Mouse (Mus musculus) brain, embryonic 14.5 days (tissue): ENCODE data around the gene Metrn.

Experiments used
- CTCF ChIP-seq: fragments of 200-500 bp; IDR thresholded peaks from 2 replicates; pipeline ENCODE4 v1.5.1; 2012; ENCODE audit warnings: inconsistent platforms, mild to moderate bottlenecking, moderate library complexity, borderline replicate concordance; ENCODE audit not compliant: insufficient read depth, insufficient read length; ENCODE audit errors: extremely low read depth
- POLR2A ChIP-seq: fragments of 200-500 bp; IDR thresholded peaks from 2 replicates; pipeline ENCODE4 v1.6.1; 2012; ENCODE audit warnings: mild to moderate bottlenecking, inconsistent platforms, borderline replicate concordance; ENCODE audit not compliant: poor library complexity, insufficient read depth, insufficient read length, severe bottlenecking; ENCODE audit errors: extremely low read depth

DNA sequence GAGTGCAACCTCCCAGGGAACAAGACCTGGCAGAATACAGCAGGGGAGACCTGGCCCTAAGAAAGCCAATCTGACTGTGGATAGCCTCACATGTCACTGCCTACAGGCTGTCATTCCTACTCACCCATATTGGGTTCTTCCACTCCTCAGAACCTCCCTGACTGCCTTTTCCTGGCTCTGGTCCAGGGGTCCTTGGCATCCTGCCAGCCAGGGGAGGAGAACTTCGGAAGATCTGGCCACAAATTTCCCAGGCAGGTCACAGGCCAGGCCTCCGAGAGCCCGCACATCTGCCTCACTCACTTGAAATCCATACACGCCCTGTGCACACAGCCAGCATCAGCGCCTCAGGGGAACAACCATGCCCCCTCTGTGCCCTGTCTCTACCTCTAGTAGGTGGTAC, 45.5 kb downstream of the Metrn start:
- TF ChIP-seq CTCF, result no peak
- no peak for TF ChIP-seq POLR2A
